10 mouse cellular contexts compared by ENCODE assay signal in genomic region chr11:19012463-19013115, GRCm38 (mm10). TPM values are rescaled to one million over a fixed set of nuclear protein-coding genes. Genes with fewer than 3 reads are reported as not detected.
DNase-seq lines count a peak whose midpoint lies in the region; ATAC-seq and TF ChIP-seq lines count a peak whose summit lies in the region.
"Had no signal": no experiment of that assay in that cellular context is flagged by ENCODE, and none has a peak within 500 bp of the region (broad histone marks: within the 10 kb centered on the region; RNA-seq: fewer than 3 reads in every experiment).

No protein-coding gene starts in this region.

- H3K36me3 ChIP-seq in kidney, embryonic 15.5 days, result peaks cover under 1% of the 10 kb centered on the region; the same call in 1 of the 2 replicates
- no peaks in the 10 kb centered on the region for H3K36me3 ChIP-seq in kidney, adult 2 months (ENCODE audit: control insufficient read depth, insufficient read depth, low read length)
- H3K36me3 ChIP-seq in hindbrain, postnatal 0 days (ENCODE audit: insufficient read depth, low read length), result no peaks in the 10 kb centered on the region; the same call in 1 of the 2 replicates
- no peaks in the 10 kb centered on the region for H3K36me3 ChIP-seq in neural tube, embryonic 15.5 days
- H3K36me3 ChIP-seq: G1E had no signal

- H3K9ac ChIP-seq in kidney, embryonic 15.5 days, result peak overlapping the region; percentile 73; the same call in 1 of the 2 replicates
- peak overlapping the region; percentile 97 for H3K9ac ChIP-seq in hindbrain, postnatal 0 days (replicated peaks; ENCODE audit: low read length)
- peak overlapping the region; percentile 70 for H3K9ac ChIP-seq in neural tube, embryonic 15.5 days (replicated peaks)

- peak overlapping the region; percentile 89 for H3K27ac ChIP-seq in kidney, embryonic 15.5 days
- H3K27ac ChIP-seq in kidney, adult 2 months (ENCODE audit: insufficient read depth, low read depth, low read length), result no peak overlapping the region
- H3K27ac ChIP-seq in embryonic fibroblast, embryonic 13.5 days (ENCODE audit: insufficient read depth, low read length), result peak overlapping the region; percentile 58
- H3K27ac ChIP-seq in hindbrain, postnatal 0 days, result peak overlapping the region; percentile 99
- peak overlapping the region; percentile 100 for H3K27ac ChIP-seq in neural tube, embryonic 15.5 days (replicated peaks)

- TF ChIP-seq POLR2A in kidney, adult 2 months (IDR thresholded peaks at IDR 0.05; ENCODE audit: low read depth, low read length), result no peak
- TF ChIP-seq POLR2A in embryonic fibroblast, embryonic 13.5 days (IDR thresholded peaks at IDR 0.05; ENCODE audit: low read depth, low read length), result no peak

- peaks cover 51% of the 10 kb centered on the region for H3K4me1 ChIP-seq in kidney, embryonic 15.5 days
- no peaks in the 10 kb centered on the region for H3K4me1 ChIP-seq in kidney, adult 2 months (ENCODE audit: control insufficient read depth, insufficient read depth, low read length)
- no peaks in the 10 kb centered on the region; the same call in 1 of the 2 replicates for H3K4me1 ChIP-seq in embryonic fibroblast, embryonic 13.5 days (ENCODE audit: control insufficient read depth, insufficient read depth, low read length)
- H3K4me1 ChIP-seq in hindbrain, postnatal 0 days (ENCODE audit: insufficient read depth, low read length), result peaks cover 3% of the 10 kb centered on the region; the same call in 1 of the 2 replicates
- peaks cover 46% of the 10 kb centered on the region for H3K4me1 ChIP-seq in neural tube, embryonic 15.5 days

- WGBS in kidney, embryonic 15.5 days, result 17% methylated on average over 2 of the region's 2 CpGs
- WGBS in kidney, adult 2 months, result 62% methylated on average over 2 of the region's 2 CpGs
- 31% methylated on average over 2 of the region's 2 CpGs for WGBS in hindbrain, postnatal 0 days
- 8% methylated on average over 2 of the region's 2 CpGs for WGBS in neural tube, embryonic 15.5 days

- H3K4me3 ChIP-seq in kidney, embryonic 15.5 days (replicated peaks), result peak overlapping the region; percentile 59
- H3K4me3 ChIP-seq in kidney, adult 2 months (ENCODE audit: insufficient read depth, low read depth, low read length), result no peak overlapping the region
- peak overlapping the region; percentile 70 for H3K4me3 ChIP-seq in embryonic fibroblast, embryonic 13.5 days (ENCODE audit: insufficient read depth, low read length)
- peak overlapping the region; percentile 72 for H3K4me3 ChIP-seq in hindbrain, postnatal 0 days (ENCODE audit: low read length)
- H3K4me3 ChIP-seq in neural tube, embryonic 15.5 days (replicated peaks), result peak overlapping the region; percentile 73

- DNase-seq in kidney, adult 2 months, result no peak
- peak; percentile 25 for DNase-seq in hindbrain, postnatal 0 days (ENCODE audit: low spot score)
- no peak for DNase-seq in thymus, adult 18-20 months
- no peak for DNase-seq in frontal cortex, adult 2 months (ENCODE audit: extremely low spot score in 1 of 2, low spot score in 1 of 2)
- DNase-seq in left cerebral cortex, adult 18-20 months (ENCODE audit: low spot score in 2 of 2), result no peak
- DNase-seq: left cerebral cortex, postnatal 4 days had no signal

- peak; percentile 16; the same call in 1 of the 2 replicates for ATAC-seq in kidney, embryonic 15.5 days (replicated peaks; ENCODE audit: low FRiP score)
- no peak for ATAC-seq in hindbrain, postnatal 0 days
- no peak; the same call in 1 of the 2 replicates for ATAC-seq in neural tube, embryonic 15.5 days (ENCODE audit: low FRiP score)

- no peak for TF ChIP-seq CTCF in kidney, adult 2 months (conservative IDR thresholded peaks at IDR 0.05; ENCODE audit: insufficient read depth, insufficient read length, low read depth, low read length)
- no peak for TF ChIP-seq CTCF in embryonic fibroblast, embryonic 13.5 days (IDR thresholded peaks at IDR 0.05; ENCODE audit: borderline replicate concordance, insufficient read depth, low read length)
- no peak for TF ChIP-seq CTCF in hindbrain, postnatal 0 days (IDR thresholded peaks at IDR 0.05; ENCODE audit: low read depth)

- H3K27me3 ChIP-seq in kidney, embryonic 15.5 days, result peaks cover 30% of the 10 kb centered on the region; the same call in 1 of the 2 replicates
- no peaks in the 10 kb centered on the region; the same call in 1 of the 2 replicates for H3K27me3 ChIP-seq in kidney, adult 2 months (replicated peaks; ENCODE audit: control insufficient read depth, insufficient read depth, low read length)
- no peaks in the 10 kb centered on the region for H3K27me3 ChIP-seq in hindbrain, postnatal 0 days (ENCODE audit: insufficient read depth, low read length)
- H3K27me3 ChIP-seq in neural tube, embryonic 15.5 days (replicated peaks), result no peaks in the 10 kb centered on the region

- no peaks in the 10 kb centered on the region for H3K9me3 ChIP-seq in kidney, embryonic 15.5 days (replicated peaks)
- no peaks in the 10 kb centered on the region for H3K9me3 ChIP-seq in hindbrain, postnatal 0 days (ENCODE audit: low read length)
- H3K9me3 ChIP-seq in neural tube, embryonic 15.5 days (replicated peaks), result no peaks in the 10 kb centered on the region
- H3K9me3 ChIP-seq: G1E had no signal

- peak overlapping the region; percentile 76 for H3K4me2 ChIP-seq in kidney, embryonic 15.5 days
- peak overlapping the region; percentile 78 for H3K4me2 ChIP-seq in hindbrain, postnatal 0 days (ENCODE audit: low read depth, low read length)
- H3K4me2 ChIP-seq in neural tube, embryonic 15.5 days, result peak overlapping the region; percentile 87

RNA-seq across cellular contexts. Expression of gene Meis1, which starts 6.2 kb away (rescaled TPM):
- polyA plus RNA-seq in kidney, embryonic 15.5 days (2015; fragmentation: Nextera tagmentation; extraction: Ambion mirVana), result 118 and 130 TPM in 2 replicates
- 6.2 TPM in 2 replicates for polyA plus RNA-seq in kidney, adult 2 months (2012; rRNA removed)
- 22.1 and 34.6 TPM in 2 replicates for polyA plus RNA-seq in embryonic fibroblast, embryonic 13.5 days (2011; ENCODE audit: insufficient read length, low read depth, missing spikeins)
- 89.3 and 99.4 TPM in 2 replicates for total RNA-seq in hindbrain, postnatal 0 days (2014; rRNA removed)
- polyA plus RNA-seq in hindbrain, postnatal 0 days (2015; fragmentation: Nextera tagmentation; extraction: Ambion mirVana), result 112 and 114 TPM in 2 replicates
- 156 and 166 TPM in 2 replicates for polyA plus RNA-seq in neural tube, embryonic 15.5 days (2015; fragmentation: Nextera tagmentation; extraction: Ambion mirVana)
- 21.9 and 22.7 TPM in 2 replicates for polyA plus RNA-seq in frontal cortex, adult 2 months (2012; rRNA removed)
- 1 to 10 TPM; 5.2 to 7.9 TPM for total RNA-seq in left cerebral cortex, adult 18-20 months (2021)
